Mouse (Mus musculus) spleen, adult 2 months (tissue): ENCODE measurements around the gene Mbd4.

ENCODE experiments used
- CTCF ChIP-seq: fragments of 200-500 bp; IDR thresholded peaks from 2 replicates; pipeline ENCODE4 v1.5.1; 2011; ENCODE audit warnings: mild to moderate bottlenecking, inconsistent platforms; ENCODE audit not compliant: insufficient read depth, insufficient read length, insufficient replicate concordance; ENCODE audit errors: extremely low read depth
- POLR2A ChIP-seq: fragments of 200-500 bp; IDR thresholded peaks from 2 replicates; pipeline ENCODE4 v1.6.1; 2011; ENCODE audit warnings: low read depth, low read length, inconsistent platforms

- TF ChIP-seq CTCF (no peak), POLR2A (no peak)
Observed at GRCm38 (mm10) chr6:115896346-115896745, 43.2 kb upstream of the Mbd4 start.
